Mouse (Mus musculus) megakaryocyte progenitor cell, adult 5-6 weeks (primary cell): ENCODE data around the gene Vars. TPM values are rescaled to one million over a fixed set of nuclear protein-coding genes. Genes with fewer than 3 reads are reported as not detected.

Source experiments
- ATAC-seq: replicated peaks from 2 replicates; pipeline ENCODE4 v1.8.0; 2016; ENCODE audit warnings: mild to moderate bottlenecking, moderate TSS enrichment, inconsistent platforms; ENCODE audit not compliant: poor library complexity
- total RNA-seq, 2 experiments: library from RNA; stranded (forward) in 1 of 2; stranded (reverse) in 1 of 2; fragments of 157-497, 149-512 nt in 1 of 2; fragments of 200-1000 nt in 1 of 2; gene quantifications; 2 replicates each; pipeline versions ENCODE4 v1.2.3 to v1.2.4; 2015 to 2017

Vars gene
- total RNA-seq, 2 experiments from 2014 or later: 60.5 to 239 TPM

GRCm38 (mm10) chr17:35046681-35047455 lies 46.1 kb downstream of the Vars start, which contains the start of gene Msh5:
Gene Msh5, minus strand, starts transcription at chr17:35046745.
- peak; percentile 74 for ATAC-seq

- no peak for ATAC-seq
Observed at GRCm38 (mm10) chr17:35047688-35048087, 46.9 kb downstream of the Vars start.

DNA sequence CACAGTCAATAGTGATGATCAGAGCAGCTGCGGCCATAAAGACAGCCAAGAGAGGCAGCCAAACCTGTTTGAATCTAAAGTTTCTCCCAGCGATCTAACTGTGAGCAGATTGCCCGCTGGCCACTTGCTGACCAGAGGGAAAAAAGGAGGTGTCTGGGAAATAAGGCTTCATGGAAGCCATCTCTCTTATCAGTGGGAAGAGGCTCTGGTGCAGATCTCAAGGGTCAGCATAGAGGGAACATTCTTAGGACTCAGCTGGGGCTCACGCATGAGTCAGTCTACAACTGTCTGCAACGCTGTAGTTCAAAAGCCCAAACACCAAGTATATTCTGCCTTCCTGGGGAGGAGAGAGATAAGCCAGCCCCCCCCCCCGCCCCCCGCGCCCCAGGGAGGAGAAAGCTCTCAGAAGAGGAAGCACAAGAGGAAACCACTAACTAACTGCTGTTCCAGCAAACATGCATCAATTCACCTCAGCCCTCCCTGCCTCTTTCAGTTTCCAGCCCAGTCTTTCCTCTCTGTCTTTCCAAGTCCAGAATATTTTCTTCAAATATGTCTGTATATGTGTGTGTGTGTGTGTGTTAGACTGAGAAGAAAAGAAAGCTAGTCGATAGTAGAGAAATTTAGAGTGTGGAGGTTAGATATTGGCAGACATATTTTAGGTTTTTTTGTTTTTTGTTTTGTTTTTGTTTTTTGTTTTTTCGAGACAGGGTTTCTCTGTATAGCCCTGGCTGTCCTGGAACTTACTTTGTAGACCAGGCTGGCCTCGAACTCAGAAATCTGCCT lies 47.6 kb downstream of the Vars start:
- ATAC-seq: peak; percentile 3; the same call in 1 of the 2 replicates

GRCm38 (mm10) chr17:35048932-35049440 lies 48.2 kb downstream of the Vars start:
- ATAC-seq: no peak

DNA sequence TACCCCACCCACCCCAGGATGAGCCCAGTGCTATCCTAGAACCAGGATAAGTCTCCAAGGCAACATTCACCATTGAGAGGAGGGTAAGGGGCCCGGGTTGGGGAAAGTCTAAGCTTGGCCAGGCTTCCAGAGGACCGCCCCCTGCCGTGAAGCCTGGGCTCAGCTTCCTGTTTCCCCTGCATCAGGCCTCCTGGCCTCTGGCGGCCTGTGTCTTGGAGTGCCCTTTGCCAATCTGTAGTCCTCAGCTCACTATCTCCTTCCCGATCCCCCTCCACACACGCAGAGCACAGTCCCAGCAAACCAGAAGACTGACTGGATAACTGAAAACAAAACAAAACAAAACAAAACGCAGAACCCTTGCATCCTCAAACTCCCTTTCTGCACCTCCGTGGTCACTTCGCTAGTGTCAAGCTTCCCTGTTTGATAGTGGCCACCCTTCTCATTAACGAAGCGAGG lies 48.8 kb downstream of the Vars start, which contains the start of gene Clic1:
Gene Clic1 (plus strand): TSS at position 406 of the 456 bp plus-strand sequence.
- ATAC-seq: peak; percentile 18

DNA sequence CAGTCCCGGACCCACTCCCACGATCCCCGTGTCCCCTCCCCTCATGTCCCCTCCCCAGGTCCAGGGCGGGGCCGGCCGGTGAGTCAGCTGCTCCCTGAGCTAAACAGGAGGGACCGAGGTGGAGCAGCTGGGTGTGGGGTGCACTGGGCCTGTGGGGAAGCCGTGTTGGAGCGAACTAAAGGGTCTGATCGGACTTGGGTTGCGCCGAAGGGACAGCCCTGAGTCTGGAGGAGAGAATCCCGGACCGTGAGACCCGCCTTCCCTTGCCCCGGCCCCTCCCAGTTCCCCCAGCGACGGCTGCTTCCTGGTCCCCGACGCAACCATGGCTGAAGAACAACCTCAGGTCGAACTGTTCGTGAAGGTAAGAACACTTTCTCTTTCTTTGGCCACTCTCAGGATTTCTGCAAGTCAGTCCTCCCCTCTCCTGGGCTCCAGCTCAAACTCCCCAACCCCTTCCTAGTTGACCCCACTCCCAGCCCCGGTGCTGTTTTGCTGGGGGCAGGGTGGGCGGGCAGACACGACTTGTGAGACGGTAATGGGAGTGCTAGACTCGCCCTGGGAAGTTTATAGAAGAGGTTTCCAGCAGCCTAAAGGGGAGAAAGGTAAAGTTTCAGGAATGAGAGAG lies 49.5 kb downstream of the Vars start:
- peak; percentile 20 for ATAC-seq

DNA sequence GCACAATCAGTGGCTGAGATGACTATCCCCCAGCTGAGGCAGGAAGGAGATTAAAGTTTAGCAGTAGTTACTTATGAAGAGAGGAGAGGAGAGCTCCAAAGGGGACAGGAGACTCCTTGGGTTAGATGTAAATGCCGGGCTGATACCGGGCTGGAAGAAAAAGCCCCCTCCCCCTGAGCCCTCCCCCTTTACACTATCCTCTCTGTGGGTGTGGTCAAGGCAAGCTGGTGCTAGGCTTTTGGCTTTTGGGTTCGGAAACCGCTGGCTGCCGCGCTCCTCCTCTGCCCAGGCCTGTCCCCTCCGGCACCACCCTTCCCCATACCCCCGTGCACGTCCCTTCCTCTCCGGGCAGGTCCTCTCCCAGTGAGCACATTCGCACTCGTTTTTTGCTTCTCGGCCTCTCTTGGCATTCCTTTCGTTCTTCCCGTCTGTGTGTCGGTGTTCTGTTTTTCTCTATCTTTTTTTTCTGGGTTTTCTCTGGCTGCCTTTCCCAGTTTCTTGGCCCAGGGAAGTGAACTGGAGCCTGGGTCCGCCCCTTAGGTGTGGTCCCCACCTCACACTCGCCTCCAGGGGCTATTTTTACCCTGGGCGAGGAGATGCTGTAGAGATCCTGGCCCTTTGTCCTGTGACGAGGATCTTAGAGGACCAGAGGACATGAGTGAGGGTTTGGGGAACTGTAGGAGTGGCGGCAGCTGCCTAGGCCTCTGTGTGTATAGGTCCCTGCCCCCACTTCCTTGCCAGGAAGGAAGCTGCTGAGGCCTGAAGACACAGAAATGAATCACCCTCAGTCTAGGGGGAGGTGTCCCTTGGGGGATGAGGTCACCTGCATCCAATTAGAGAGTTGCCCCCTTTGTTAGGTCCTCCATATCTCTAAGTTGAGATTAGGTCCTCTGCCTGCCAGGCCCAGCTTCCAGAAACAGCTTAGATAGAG lies 50.6 kb downstream of the Vars start:
- peak; percentile 66 for ATAC-seq

- ATAC-seq: no peak
Observed at GRCm38 (mm10) chr17:35052271-35052798, 51.5 kb downstream of the Vars start.

DNA sequence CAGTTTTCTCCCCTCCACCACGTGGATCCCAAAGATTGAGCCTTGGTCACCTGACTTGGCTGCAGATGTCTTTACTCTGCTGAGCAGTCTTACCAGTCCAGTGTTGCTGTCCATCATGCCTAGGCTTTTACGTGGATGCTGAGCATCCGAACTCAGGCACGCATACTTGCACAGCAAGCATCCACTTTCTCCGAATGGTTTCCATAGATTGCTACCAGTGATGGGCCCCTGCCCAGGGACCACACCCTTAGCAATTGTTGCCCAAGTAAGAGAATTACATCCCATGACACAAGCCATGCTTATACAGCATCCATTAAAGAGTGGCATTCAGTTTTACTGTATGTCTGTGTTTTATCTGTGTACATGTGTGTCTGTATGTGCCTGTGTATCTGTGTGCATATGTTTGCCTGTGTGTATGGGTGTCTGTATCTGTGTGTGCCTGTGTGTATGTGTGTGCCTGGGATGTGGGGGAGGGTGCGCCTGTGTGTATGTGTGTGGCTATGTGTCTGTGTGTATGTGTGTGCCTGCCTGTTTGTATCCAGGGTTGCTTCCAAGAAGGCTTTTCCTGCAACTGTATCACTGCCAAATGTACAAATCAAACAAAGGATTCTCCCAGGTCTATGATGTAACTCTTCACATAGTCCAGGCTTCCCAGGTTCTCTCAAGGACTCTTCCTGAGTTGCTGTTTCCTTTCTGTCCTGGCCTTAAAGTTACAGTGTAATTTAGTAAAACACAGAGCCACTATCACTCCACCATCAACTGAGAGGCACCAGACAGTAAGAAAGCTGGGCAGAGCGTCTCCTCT lies 55.1 kb downstream of the Vars start:
- no peak for ATAC-seq

GRCm38 (mm10) chr17:35057090-35057489 lies 56.3 kb downstream of the Vars start:
- peak; percentile 48 for ATAC-seq

GRCm38 (mm10) chr17:35058316-35058715 lies 57.5 kb downstream of the Vars start:
- no peak for ATAC-seq

GRCm38 (mm10) chr17:35058911-35059892 lies 58.4 kb downstream of the Vars start, which contains the start of gene Ddah2:
Gene Ddah2, plus strand, starts transcription at chr17:35059035.
- ATAC-seq: peak; percentile 74

- no peak for ATAC-seq
Observed at GRCm38 (mm10) chr17:35060071-35060470, 59.3 kb downstream of the Vars start.

GRCm38 (mm10) chr17:35060737-35061297 lies 60.0 kb downstream of the Vars start:
- ATAC-seq: 0 out of 2 replicates have a peak, but pooled peaks have one; percentile 15

DNA sequence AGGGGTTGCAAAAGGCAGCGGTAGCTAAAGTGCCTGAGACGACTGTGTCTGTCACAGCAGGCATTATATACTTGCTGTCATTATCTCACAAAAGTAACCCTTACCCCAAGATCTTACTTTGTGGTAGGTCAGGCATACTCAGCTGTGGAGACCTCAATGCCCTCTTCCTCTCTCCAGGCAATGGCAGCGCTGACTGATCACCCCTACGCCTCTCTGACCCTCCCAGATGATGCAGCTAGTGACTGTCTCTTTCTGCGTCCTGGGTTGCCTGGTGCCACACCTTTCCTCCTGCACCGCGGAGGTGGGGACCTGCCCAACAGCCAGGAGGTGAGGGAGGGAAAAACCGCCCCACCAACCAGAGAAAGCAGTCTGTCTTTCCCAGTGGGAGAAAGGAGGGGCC lies 60.5 kb downstream of the Vars start:
- ATAC-seq: no peak

DNA sequence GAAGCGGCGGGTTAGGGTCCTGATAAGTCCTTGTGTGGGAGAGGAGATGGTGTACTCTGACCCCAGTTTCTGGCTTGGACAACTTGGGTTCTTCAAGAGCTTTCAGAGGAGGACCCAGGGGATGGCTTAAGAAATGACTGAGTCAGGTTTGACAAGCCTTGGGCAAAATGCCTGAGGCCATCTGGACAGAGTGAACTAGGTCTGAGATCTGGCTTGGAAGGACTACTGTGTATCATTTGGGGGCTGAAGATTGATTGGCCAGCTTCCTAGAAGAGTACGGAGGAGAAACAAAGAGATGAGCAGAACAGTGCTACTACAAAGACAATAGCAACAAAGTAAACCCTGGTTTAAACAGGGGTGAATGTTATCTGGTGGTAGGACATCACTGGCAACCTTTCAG lies 62.7 kb downstream of the Vars start:
- ATAC-seq: no peak

- no peak for ATAC-seq
Observed at GRCm38 (mm10) chr17:35064378-35064877, 63.6 kb downstream of the Vars start.
